In genomic region chr9:61225020-61225652, GRCm38 (mm10) we compare ENCODE assay signal across 12 mouse cellular contexts.
A peak's percentile ranks its signal among the peaks of the same experiment; 100 is the strongest.
DNase-seq lines count a peak whose midpoint lies in the region; ATAC-seq lines count a peak whose summit lies in the region.
"Had no signal": no experiment of that assay in that cellular context is flagged by ENCODE, and none has a peak within 500 bp of the region (broad histone marks: within the 10 kb centered on the region; RNA-seq: fewer than 3 reads in every experiment).

No protein-coding gene starts in this region.

- ATAC-seq in granulocyte monocyte progenitor cell, adult 5-6 weeks (replicated peaks; ENCODE audit: poor library complexity, severe bottlenecking): peak; percentile 89
- ATAC-seq: forebrain, embryonic 14.5 days; lung, postnatal 0 days had no signal

- H3K27me3 ChIP-seq in splenic B cell, adult 2 months (ENCODE audit: control insufficient read depth, insufficient read depth, low read length, poor library complexity, severe bottlenecking): no peaks in the 10 kb centered on the region

- peak; percentile 59 for DNase-seq in A20 (ENCODE audit: low read depth, low spot score)
- peak; percentile 54 for DNase-seq in brain, adult 2 months (ENCODE audit: low read depth, low spot score)
- DNase-seq in splenic B cell, adult 2 months (ENCODE audit: low read depth, low spot score): peak; percentile 54
- DNase-seq in ovary, postnatal 10 days (ENCODE audit: low spot score): no peak
- DNase-seq in frontal cortex, postnatal 10 days (ENCODE audit: low spot score in 2 of 2): no peak
- DNase-seq in layer of hippocampus, adult 11-12 months (ENCODE audit: low spot score): no peak
- DNase-seq: adrenal gland, postnatal 10 days had no signal

- H3K36me3 ChIP-seq in splenic B cell, adult 2 months (ENCODE audit: control insufficient read depth, insufficient read depth, low read length, poor library complexity, severe bottlenecking): no peaks in the 10 kb centered on the region
- H3K36me3 ChIP-seq: kidney, embryonic 15.5 days; midbrain, embryonic 10.5 days had no signal

Comparison
In these comparisons a context has a peak if more than half of its experiments do, and no peak if none do; other contexts are left out.
1. DNase-seq: peak in A20 (single experiment), brain, adult 2 months (single experiment) and splenic B cell, adult 2 months (single experiment); none in ovary, postnatal 10 days (single experiment), frontal cortex, postnatal 10 days (0 of 2) and layer of hippocampus, adult 11-12 months (single experiment).